Mouse (Mus musculus) heart, embryonic 16.5 days (tissue): ENCODE measurements around the gene Ccdc24. TPM values are rescaled to one million over a fixed set of nuclear protein-coding genes. Genes with fewer than 3 reads are reported as not detected.
A peak's percentile ranks its signal among the peaks of the same experiment; 100 is the strongest.

Source experiments
- ATAC-seq: fragments of 200-750 bp; cut with Nextera tagmentation; replicated peaks from 2 replicates; pipeline ENCODE4 v1.8.0; 2017; ENCODE audit warnings: moderate number of reproducible peaks; ENCODE audit not compliant: insufficient read depth, low FRiP score; ENCODE audit errors: extremely low read depth
- H3K27ac ChIP-seq: fragments of 300-500 bp; sonication (generic); 2 replicates; pipeline ENCODE4 v1.5.1; 2014; ENCODE audit warnings: mild to moderate bottlenecking, low read length, control low read depth, moderate library complexity
- H3K27me3 ChIP-seq: fragments of 300-500 bp; sonication (generic); 2 replicates; pipeline ENCODE4 v1.6.1; 2014; ENCODE audit warnings: low read length, mixed read lengths; ENCODE audit not compliant: control insufficient read depth, insufficient read depth
- H3K36me3 ChIP-seq: fragments of 300-500 bp; sonication (generic); 2 replicates; pipeline ENCODE4 v1.6.1; 2014; ENCODE audit not compliant: control insufficient read depth, insufficient read depth
- H3K4me1 ChIP-seq: fragments of 300-500 bp; sonication (generic); 2 replicates; pipeline ENCODE4 v1.6.1; 2014; ENCODE audit warnings: low read length, mixed read lengths; ENCODE audit not compliant: control insufficient read depth, insufficient read depth
- H3K4me2 ChIP-seq: fragments of 300-500 bp; sonication (generic); 2 replicates; pipeline ENCODE4 v1.6.1; 2014; ENCODE audit warnings: low read depth, mild to moderate bottlenecking, control low read depth, low read length
- H3K4me3 ChIP-seq: fragments of 300-500 bp; sonication (generic); 2 replicates; pipeline ENCODE4 v1.5.1; 2014; ENCODE audit warnings: mild to moderate bottlenecking, control low read depth, low read length
- H3K9ac ChIP-seq: fragments of 300-500 bp; sonication (generic); 2 replicates; pipeline ENCODE4 v1.6.1; 2014; ENCODE audit warnings: low read length, control low read depth
- H3K9me3 ChIP-seq: fragments of 300-500 bp; sonication (generic); replicated peaks from 2 replicates; pipeline ENCODE4 v1.6.1; 2016; ENCODE audit warnings: low read length; ENCODE audit not compliant: control insufficient read depth
- WGBS: fragments of 180-500 bp; shearing (Covaris S2); extraction: QIAGEN DNeasy Blood & Tissue Kit; methylation state at CpG from one replicate; pipeline ENCODE4 v1.1.7; 2014; 5-methylcytosine and 5-hydroxymethylcytosine counted together
- polyA plus RNA-seq: library from polyadenylated mRNA; unstranded; fragments of >200 nt; fragmentation: Nextera tagmentation; extraction: Ambion mirVana; gene quantifications from 2 replicates; pipeline ENCODE4 v1.2.1, GENCODE M21; 2015

The Ccdc24 gene
- polyA plus RNA-seq, 1 experiment from 2014 or later, result 0.51 TPM

- no peaks in the 10 kb centered on the region for H3K9me3 ChIP-seq
- H3K4me3 ChIP-seq, result no peak overlapping the region
- peaks cover 17% of the 10 kb centered on the region for H3K36me3 ChIP-seq
- no peak overlapping the region for H3K27ac ChIP-seq
- no peak overlapping the region for H3K4me2 ChIP-seq
- no peaks in the 10 kb centered on the region for H3K27me3 ChIP-seq
- no peak for ATAC-seq
- 79% methylated on average over 15 of the region's 15 CpGs for WGBS
- H3K9ac ChIP-seq, result no peak overlapping the region
- H3K4me1 ChIP-seq, result peaks cover 13% of the 10 kb centered on the region
Observed at GRCm38 (mm10) chr4:117889471-117889870, 17.1 kb upstream of the Ccdc24 start.

GRCm38 (mm10) chr4:117887920-117888319 lies 15.6 kb upstream of the Ccdc24 start:
- no peak overlapping the region; the same call in 1 of the 2 replicates for H3K4me3 ChIP-seq
- WGBS, result 58% methylated on average over 2 of the region's 2 CpGs

GRCm38 (mm10) chr4:117887133-117887532 lies 14.8 kb upstream of the Ccdc24 start, which contains the start of gene Atp6v0b:
Gene Atp6v0b (minus strand): TSS chr4:117887333.
- Histone ChIP-seq H3K27me3 (no peaks in the 10 kb centered on the region), H3K36me3 (peaks cover 19% of the 10 kb centered on the region), H3K4me1 (peaks cover 21% of the 10 kb centered on the region), H3K4me2 (peak within 1 kb of the TSS; percentile 86), H3K9me3 (no peaks in the 10 kb centered on the region), H3K9ac (peak within 1 kb of the TSS; percentile 90), H3K27ac (peak within 1 kb of the TSS; percentile 33; the same call in 1 of the 2 replicates), H3K4me3 (peak within 1 kb of the TSS; percentile 89)
- 0% methylated on average over 37 of the region's 37 CpGs for WGBS
- peak; percentile 83 for ATAC-seq

More at GRCm38 (mm10) chr4:117887920-117888319, 15.6 kb upstream of the Ccdc24 start:
- Histone ChIP-seq H3K27ac (no peak overlapping the region), H3K27me3 (no peaks in the 10 kb centered on the region), H3K9me3 (no peaks in the 10 kb centered on the region), H3K36me3 (peaks cover 19% of the 10 kb centered on the region), H3K4me2 (no peak overlapping the region; the same call in 1 of the 2 replicates), H3K9ac (no peak overlapping the region), H3K4me1 (peaks cover 16% of the 10 kb centered on the region)
- no peak for ATAC-seq

GRCm38 (mm10) chr4:117886644-117887043 lies 14.3 kb upstream of the Ccdc24 start:
- H3K9ac ChIP-seq, result peak overlapping the region; percentile 90
- peaks cover 19% of the 10 kb centered on the region for H3K36me3 ChIP-seq
- H3K4me2 ChIP-seq, result peak overlapping the region; percentile 86
- peak overlapping the region; percentile 33; the same call in 1 of the 2 replicates for H3K27ac ChIP-seq
- WGBS, result 1% methylated on average over 24 of the region's 24 CpGs
- no peaks in the 10 kb centered on the region for H3K27me3 ChIP-seq
- H3K4me3 ChIP-seq, result peak overlapping the region; percentile 89
- ATAC-seq, result no peak
- H3K9me3 ChIP-seq, result no peaks in the 10 kb centered on the region
- H3K4me1 ChIP-seq, result peaks cover 21% of the 10 kb centered on the region

GRCm38 (mm10) chr4:117885994-117886393 lies 13.6 kb upstream of the Ccdc24 start:
- 80% methylated on average over 9 of the region's 9 CpGs for WGBS
- H3K4me1 ChIP-seq, result peaks cover 17% of the 10 kb centered on the region
- no peak overlapping the region for H3K27ac ChIP-seq
- no peaks in the 10 kb centered on the region for H3K9me3 ChIP-seq
- peak overlapping the region; percentile 90; the same call in 1 of the 2 replicates for H3K9ac ChIP-seq
- H3K4me2 ChIP-seq, result peak overlapping the region; percentile 86
- peak overlapping the region; percentile 89 for H3K4me3 ChIP-seq
- peaks cover 19% of the 10 kb centered on the region for H3K36me3 ChIP-seq
- ATAC-seq, result no peak
- no peaks in the 10 kb centered on the region for H3K27me3 ChIP-seq

GRCm38 (mm10) chr4:117885093-117885492 lies 12.7 kb upstream of the Ccdc24 start:
- no peak overlapping the region for H3K4me2 ChIP-seq
- 93% methylated on average over 10 of the region's 10 CpGs for WGBS
- no peaks in the 10 kb centered on the region for H3K27me3 ChIP-seq
- no peak overlapping the region for H3K27ac ChIP-seq
- peaks cover 19% of the 10 kb centered on the region for H3K36me3 ChIP-seq
- H3K4me3 ChIP-seq, result no peak overlapping the region
- peaks cover 16% of the 10 kb centered on the region for H3K4me1 ChIP-seq
- no peak for ATAC-seq
- H3K9me3 ChIP-seq, result no peaks in the 10 kb centered on the region
- H3K9ac ChIP-seq, result no peak overlapping the region

- Histone ChIP-seq H3K9ac (no peak overlapping the region), H3K4me3 (no peak overlapping the region)
Observed at GRCm38 (mm10) chr4:117884146-117884545, 11.8 kb upstream of the Ccdc24 start.

GRCm38 (mm10) chr4:117882701-117883691 lies 10.6 kb upstream of the Ccdc24 start, which contains the start of gene B4galt2:
Gene B4galt2 (minus strand): TSS chr4:117883487.
- Histone ChIP-seq H3K4me1 (peaks cover 19% of the 10 kb centered on the region), H3K27ac (0 out of 2 replicates have a peak within 1 kb of the TSS, but pooled peaks have one; percentile 30), H3K4me3 (peak within 1 kb of the TSS; percentile 79), H3K27me3 (no peaks in the 10 kb centered on the region), H3K9me3 (no peaks in the 10 kb centered on the region), H3K36me3 (peaks cover 15% of the 10 kb centered on the region), H3K9ac (peak within 1 kb of the TSS; percentile 85), H3K4me2 (peak within 1 kb of the TSS; percentile 62)
- 2% methylated on average over 86 of the region's 103 CpGs for WGBS
- peak; percentile 53 for ATAC-seq

More at GRCm38 (mm10) chr4:117884146-117884545, 11.8 kb upstream of the Ccdc24 start:
- H3K4me1 ChIP-seq, result peaks cover 16% of the 10 kb centered on the region
- no peak overlapping the region for H3K27ac ChIP-seq
- 88% methylated on average over 1 of the region's 1 CpGs for WGBS
- ATAC-seq, result no peak
- peaks cover 15% of the 10 kb centered on the region for H3K36me3 ChIP-seq
- H3K27me3 ChIP-seq, result no peaks in the 10 kb centered on the region
- no peak overlapping the region for H3K4me2 ChIP-seq
- H3K9me3 ChIP-seq, result no peaks in the 10 kb centered on the region

- no peak for ATAC-seq
- Histone ChIP-seq H3K9me3 (no peaks in the 10 kb centered on the region), H3K4me2 (no peak overlapping the region), H3K9ac (no peak overlapping the region), H3K4me1 (peaks cover 10% of the 10 kb centered on the region), H3K4me3 (no peak overlapping the region), H3K27ac (no peak overlapping the region), H3K36me3 (peaks cover 4% of the 10 kb centered on the region; the same call in 1 of the 2 replicates), H3K27me3 (no peaks in the 10 kb centered on the region)
- 58% methylated on average over 5 of the region's 5 CpGs for WGBS
Observed at GRCm38 (mm10) chr4:117878703-117879102, 6.3 kb upstream of the Ccdc24 start.
